Mouse (Mus musculus) granulocyte monocyte progenitor cell, adult 5-6 weeks (primary cell): ENCODE measurements around the gene Lysmd2. TPM values are rescaled to one million over a fixed set of nuclear protein-coding genes. Genes with fewer than 3 reads are reported as not detected.
A peak's percentile ranks its signal among the peaks of the same experiment; 100 is the strongest.
"Not testable (repeated sequence)": the region's sequence is repeated elsewhere in the genome, so short reads cannot be mapped to it uniquely, and the experiment has no call there.

ENCODE experiments used
- ATAC-seq: replicated peaks from 2 replicates; pipeline ENCODE4 v1.8.0; 2016; ENCODE audit warnings: mild to moderate bottlenecking, moderate TSS enrichment, inconsistent platforms; ENCODE audit not compliant: poor library complexity, severe bottlenecking
- total RNA-seq, 2 experiments: library from RNA; stranded (forward) in 1 of 2; stranded (reverse) in 1 of 2; fragments of 200-712, 200-1000 nt in 1 of 2; fragments of >200 nt in 1 of 2; fragmentation: Nextera tagmentation in 1 of 2; gene quantifications; 2 replicates each; pipeline ENCODE4 v1.2.3; 2014 to 2017

Gene Lysmd2
- total RNA-seq, 2 experiments from 2014 or later: 0.52 to 0.75 TPM

- no peak for ATAC-seq
Observed at GRCm38 (mm10) chr9:75624983-75625555, 472 bp upstream of the Lysmd2 start.

GRCm38 (mm10) chr9:75626308-75626604 is 715 bp downstream of the Lysmd2 start:
- no peak for ATAC-seq

- ATAC-seq: peak; percentile 47
Observed at GRCm38 (mm10) chr9:75630823-75631454, 5.4 kb downstream of the Lysmd2 start.

- ATAC-seq: no peak
Observed at GRCm38 (mm10) chr9:75632111-75632510, 6.6 kb downstream of the Lysmd2 start.

- ATAC-seq: peak; percentile 71
Observed at GRCm38 (mm10) chr9:75632902-75633301, 7.4 kb downstream of the Lysmd2 start.

GRCm38 (mm10) chr9:75633603-75634002 is 8.1 kb downstream of the Lysmd2 start:
- no peak for ATAC-seq

GRCm38 (mm10) chr9:75634226-75634625 is 8.7 kb downstream of the Lysmd2 start:
- no peak for ATAC-seq

GRCm38 (mm10) chr9:75645405-75645804 is 19.9 kb downstream of the Lysmd2 start:
- ATAC-seq: no peak

GRCm38 (mm10) chr9:75653981-75654911 is 28.7 kb downstream of the Lysmd2 start:
- no peak for ATAC-seq

GRCm38 (mm10) chr9:75656456-75656855 is 30.9 kb downstream of the Lysmd2 start:
- not testable (repeated sequence) for ATAC-seq

- ATAC-seq: no peak
Observed at GRCm38 (mm10) chr9:75660917-75661316, 35.4 kb downstream of the Lysmd2 start.

- ATAC-seq: no peak
Observed at GRCm38 (mm10) chr9:75665364-75665763, 39.8 kb downstream of the Lysmd2 start.

- no peak for ATAC-seq
Observed at GRCm38 (mm10) chr9:75666612-75667011, 41.1 kb downstream of the Lysmd2 start.

GRCm38 (mm10) chr9:75672769-75673168 is 47.2 kb downstream of the Lysmd2 start:
- no peak for ATAC-seq

- ATAC-seq: no peak
Observed at GRCm38 (mm10) chr9:75676226-75676625, 50.7 kb downstream of the Lysmd2 start.

GRCm38 (mm10) chr9:75678341-75678740 is 52.8 kb downstream of the Lysmd2 start:
- ATAC-seq: no peak

GRCm38 (mm10) chr9:75679629-75680028 is 54.1 kb downstream of the Lysmd2 start:
- no peak for ATAC-seq

GRCm38 (mm10) chr9:75680606-75681005 is 55.1 kb downstream of the Lysmd2 start:
- no peak for ATAC-seq

GRCm38 (mm10) chr9:75683426-75684191 is 58.1 kb downstream of the Lysmd2 start, which contains the start of gene Scg3:
Scg3 (minus strand) TSS chr9:75684056.
- ATAC-seq: peak; percentile 25; the same call in 1 of the 2 replicates

GRCm38 (mm10) chr9:75684292-75684691 is 58.8 kb downstream of the Lysmd2 start:
- no peak for ATAC-seq
